Mouse (Mus musculus) liver, postnatal 0 days (tissue): ENCODE data around the gene Gtf3c5.

ENCODE experiments used
- CTCF ChIP-seq: sonication (generic); IDR thresholded peaks from 2 replicates; pipeline ENCODE4 v1.5.1; 2016; ENCODE audit warnings: antibody characterized with exemption, low read depth
- EP300 ChIP-seq: IDR thresholded peaks from 2 replicates; pipeline ENCODE4 v1.6.1; 2016; ENCODE audit warnings: antibody characterized with exemption, low read depth, mild to moderate bottlenecking

- TF ChIP-seq CTCF (no peak), EP300 (no peak)
Observed at GRCm38 (mm10) chr2:28536766-28537633, 46.6 kb downstream of the Gtf3c5 start.
